Mouse (Mus musculus) CD4-positive, CD25-positive, alpha-beta regulatory T cell, adult 2 months (primary cell): ENCODE measurements around the gene Ube2o.
A peak's percentile ranks its signal among the peaks of the same experiment; 100 is the strongest.
"Not testable (repeated sequence)": the region's sequence is repeated elsewhere in the genome, so short reads cannot be mapped to it uniquely, and the experiment has no call there.

Experiments
- DNase-seq: peaks from one replicate; pipeline ENCODE4 v3.0.0-alpha.2; 2012; ENCODE audit warnings: low read depth, low spot score

The Ube2o gene

GRCm38 (mm10) chr11:116513531-116514038 is 67.7 kb downstream of the Ube2o start:
- no peak for DNase-seq

DNA sequence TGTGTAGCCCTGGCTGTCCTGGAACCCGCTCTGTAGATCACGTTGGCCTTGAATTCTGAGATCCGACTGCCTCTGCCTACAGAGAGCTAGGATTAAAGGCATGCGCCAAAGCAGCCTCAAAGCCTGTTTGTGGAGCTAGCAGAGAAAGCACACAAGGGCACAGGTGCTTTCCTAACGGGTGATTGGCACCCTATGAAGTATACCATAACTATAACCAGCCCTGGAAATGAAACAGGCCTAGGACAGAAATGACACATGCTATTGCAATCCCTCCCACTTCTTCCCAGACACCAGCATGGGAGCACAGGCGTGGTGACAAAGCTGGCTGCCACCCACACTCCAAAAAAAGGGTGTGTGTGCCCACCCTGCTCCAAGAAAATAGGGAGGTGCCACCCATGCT is 68.3 kb downstream of the Ube2o start:
- DNase-seq = no peak

GRCm38 (mm10) chr11:116512154-116512553 is 69.1 kb downstream of the Ube2o start:
- DNase-seq = no peak

- no peak for DNase-seq
Observed at GRCm38 (mm10) chr11:116511301-116511868, 69.9 kb downstream of the Ube2o start.

DNA sequence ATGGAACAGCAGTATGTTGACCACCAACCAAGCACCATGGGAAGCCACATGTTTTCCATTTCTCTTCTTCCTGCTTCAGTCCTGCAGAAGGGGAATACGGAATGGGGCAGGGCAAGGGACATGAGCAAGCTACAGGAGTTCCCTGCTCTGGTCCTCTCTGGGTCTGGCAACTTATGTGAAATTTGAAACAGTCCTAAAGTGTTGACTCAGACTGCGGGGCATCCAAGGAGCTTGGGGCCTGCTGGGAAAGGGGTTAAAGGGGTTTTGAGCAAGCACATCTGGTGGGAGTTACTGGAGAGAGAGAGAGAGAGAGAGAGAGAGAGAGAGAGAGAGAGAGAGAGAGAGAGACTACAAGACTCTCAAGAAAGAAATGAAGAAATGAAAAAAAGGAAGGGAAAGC is 72.6 kb downstream of the Ube2o start:
- no peak for DNase-seq

DNA sequence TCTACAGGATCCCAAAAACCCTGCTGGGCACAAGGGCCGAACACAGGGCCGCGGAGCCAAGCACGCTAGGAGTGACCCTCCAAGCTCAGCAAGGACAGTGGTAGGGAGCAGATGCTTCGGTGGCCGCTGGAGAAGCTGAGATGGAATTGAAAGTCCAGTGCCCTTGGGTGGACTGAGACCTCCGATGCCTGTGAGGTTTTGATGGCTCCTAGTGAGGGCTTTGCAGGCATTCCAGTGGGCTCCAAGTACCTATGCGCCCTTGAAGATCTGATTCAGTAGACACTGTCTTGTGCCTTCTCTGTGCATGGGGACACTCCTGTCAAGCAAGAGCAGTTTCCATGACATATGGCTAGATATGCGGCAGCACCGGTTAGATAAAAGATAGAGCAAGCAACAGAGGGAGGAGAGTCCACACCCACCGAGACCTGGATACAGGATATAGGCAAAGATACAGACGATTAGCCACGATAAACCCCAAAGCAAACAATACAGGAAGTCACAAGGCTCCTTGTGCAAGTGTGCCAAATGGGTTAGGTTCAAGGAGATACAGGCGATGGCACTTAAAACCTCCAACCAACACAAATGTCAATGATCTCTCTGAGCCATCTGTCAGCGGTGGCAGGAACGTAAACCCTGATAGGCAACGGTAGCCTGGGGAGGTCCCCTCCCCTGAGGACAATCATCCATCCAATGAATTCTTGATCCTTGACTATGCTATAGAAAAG is 74.9 kb downstream of the Ube2o start:
- no peak for DNase-seq

DNA sequence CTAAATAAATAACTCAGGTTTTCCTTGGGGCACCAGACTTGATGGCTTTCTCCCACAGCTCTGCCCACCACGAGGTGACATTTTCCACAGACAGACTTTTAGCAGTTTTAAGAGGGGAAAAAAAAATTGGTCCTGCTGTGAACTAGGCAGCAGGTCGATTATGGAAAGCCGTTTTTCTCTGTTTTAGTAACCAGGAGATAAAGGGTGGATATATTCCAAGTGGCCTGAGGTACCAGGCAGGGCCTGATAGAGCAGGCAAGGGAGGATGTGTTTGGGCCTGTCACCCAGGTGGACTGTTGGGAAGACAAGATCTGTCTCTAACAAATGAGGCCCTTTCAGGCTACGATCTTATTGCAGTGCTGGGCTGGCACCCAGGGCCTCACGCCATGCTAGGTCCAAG is 75.7 kb downstream of the Ube2o start:
- no peak for DNase-seq

DNA sequence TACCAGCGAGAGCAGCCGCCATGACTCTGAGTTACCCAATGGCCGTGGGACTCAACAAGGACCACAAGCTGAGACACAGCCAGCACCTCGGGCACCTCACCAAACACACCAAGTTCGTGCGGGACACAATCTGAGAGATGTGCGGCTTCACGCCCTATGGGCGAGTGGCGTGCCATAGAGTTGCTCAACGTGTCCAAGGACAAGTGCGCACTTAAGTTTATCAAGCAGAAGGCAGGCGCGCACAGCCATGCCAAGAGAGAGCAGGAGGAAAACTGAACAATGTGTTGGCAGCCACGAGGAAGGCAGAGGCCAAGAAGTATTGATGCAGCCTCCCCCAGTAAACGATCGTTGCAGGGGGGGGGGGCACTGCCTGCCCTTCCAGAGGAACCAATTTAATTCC is 76.7 kb downstream of the Ube2o start:
- no peak for DNase-seq

DNA sequence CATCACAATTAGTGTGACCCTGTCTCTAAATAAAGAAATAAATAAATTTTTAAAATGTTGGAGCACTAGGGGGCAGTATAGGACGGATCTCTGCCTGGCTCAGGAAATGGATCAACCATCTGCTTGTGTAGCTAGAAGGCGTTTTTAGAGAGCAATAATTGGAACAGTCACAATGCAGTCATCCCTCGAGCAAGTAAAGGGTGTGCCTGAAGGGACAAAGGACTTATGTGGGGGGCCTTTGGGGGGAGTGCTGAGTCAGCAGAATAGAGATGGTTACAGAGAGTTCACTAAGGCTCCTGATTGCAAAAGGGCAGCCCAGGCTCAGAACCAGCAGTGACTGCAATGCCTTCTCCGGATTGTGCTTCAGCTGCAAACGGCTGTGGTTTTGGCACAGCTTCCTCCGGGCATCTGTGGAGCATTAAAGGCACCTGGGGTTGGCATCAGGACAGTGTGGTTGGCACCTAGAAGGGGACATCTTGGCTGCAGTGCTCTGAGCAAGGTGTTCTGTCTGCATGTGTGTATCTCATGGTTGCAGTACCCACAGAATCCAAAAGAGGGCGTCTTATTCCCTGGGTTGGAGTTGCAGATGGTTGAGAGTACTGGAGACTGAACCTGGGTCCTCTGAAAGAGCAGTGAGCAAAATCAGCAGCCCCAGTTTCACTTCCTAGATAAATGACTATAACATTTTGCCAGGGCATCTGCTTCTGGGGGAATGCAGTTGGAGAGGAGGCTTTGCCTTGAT is 80.1 kb downstream of the Ube2o start:
- DNase-seq = peak; percentile 68

DNA sequence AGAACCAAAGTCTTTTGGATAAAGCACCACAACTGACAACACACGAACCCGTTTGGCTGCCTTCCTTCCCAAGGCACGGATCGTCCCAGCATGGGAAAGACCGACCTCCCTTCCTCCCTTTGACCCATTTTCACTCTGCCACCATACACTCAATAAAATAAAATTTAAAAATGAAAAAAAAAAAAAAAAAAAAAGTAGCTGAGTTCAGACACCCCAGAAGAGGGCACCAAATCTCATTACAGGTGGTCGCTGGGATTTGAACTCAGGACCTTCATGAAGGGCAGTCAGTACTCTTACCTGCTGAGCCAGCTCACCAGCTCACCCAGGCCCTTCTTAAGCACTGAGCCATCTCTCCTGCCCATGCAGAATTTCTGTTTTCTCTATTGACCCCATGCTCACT is 82.2 kb downstream of the Ube2o start:
- DNase-seq = no peak

- no peak for DNase-seq
Observed at GRCm38 (mm10) chr11:116498596-116498995, 82.7 kb downstream of the Ube2o start.

DNA sequence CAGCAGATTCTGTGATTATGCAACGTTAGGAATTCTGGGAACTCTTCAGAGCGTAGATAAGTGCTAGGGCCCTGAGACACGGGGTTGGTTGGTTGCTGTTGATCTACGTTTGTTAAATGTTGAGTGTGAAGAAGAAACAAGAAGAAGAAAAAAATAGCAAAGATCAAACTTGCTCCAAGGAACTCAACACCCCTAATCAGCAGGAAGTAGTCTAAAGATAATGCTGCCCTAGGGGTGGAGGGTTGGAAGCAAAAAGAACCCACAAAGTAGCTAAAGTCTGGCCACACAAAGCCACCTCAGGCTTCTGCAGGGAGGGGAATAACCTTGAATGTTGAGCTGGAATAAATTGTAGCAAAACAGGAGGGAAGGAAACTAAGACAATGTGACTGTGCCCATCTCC is 83.9 kb downstream of the Ube2o start:
- DNase-seq = no peak

DNA sequence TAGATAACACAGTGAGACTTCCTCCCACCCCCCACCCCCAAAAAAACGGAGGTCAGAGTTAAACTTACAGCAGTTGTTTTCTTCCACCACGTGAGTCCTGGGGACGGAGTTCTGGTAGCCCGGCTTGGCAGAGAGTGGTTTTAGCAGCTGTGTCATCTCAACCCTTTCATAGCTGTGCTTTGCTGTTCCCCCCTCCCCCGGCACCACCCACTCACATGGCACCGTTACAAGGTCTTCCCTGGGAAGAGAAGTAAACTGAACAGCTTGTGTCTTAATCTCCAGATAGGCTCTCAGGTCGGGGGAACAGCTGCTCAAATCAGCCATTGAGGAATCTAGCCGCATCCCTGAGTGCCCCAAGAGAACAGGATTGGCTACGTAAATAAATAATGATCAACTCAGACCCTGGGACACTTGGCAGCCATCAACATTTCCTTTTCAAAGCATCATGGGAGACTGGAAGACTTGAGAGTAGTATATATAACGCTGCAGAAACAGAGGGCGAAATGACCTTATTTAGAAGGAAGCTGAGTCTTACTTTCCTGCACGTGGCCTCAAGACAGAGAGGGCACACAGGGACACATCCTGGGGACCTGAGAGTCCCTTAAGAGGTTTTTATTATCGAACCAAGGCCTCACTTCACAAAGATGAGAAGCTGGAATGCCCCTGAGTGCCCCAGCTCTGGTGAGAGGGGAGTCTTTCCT is 86.6 kb downstream of the Ube2o start:
- DNase-seq = no peak

- DNase-seq = peak; percentile 84
Observed at GRCm38 (mm10) chr11:116493795-116494252, 87.4 kb downstream of the Ube2o start, which contains the start of gene Prpsap1. TSS of gene Prpsap1 (minus strand) at chr11:116494202.

DNA sequence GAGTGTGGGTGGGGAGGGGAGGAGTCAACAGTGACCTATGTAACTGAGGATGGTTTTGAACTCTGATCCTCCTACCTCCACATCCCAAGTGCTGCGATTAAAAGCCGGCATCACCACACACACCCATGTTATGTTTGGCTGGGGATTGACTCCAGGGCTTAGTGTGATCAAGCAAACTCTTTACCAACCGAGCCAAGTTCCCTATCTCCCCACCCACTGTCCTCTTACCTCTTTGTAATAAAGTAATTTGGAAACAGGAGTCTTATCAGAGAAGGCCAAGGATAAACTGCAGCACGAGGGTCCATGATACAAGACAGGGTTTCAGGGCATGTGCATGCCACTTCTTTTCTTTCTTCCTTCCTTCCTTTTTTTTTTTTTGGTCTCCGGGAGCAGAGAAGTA is 88.1 kb downstream of the Ube2o start:
- no peak for DNase-seq

GRCm38 (mm10) chr11:116492507-116492906 is 88.7 kb downstream of the Ube2o start:
- not testable (repeated sequence) for DNase-seq

GRCm38 (mm10) chr11:116491338-116491737 is 89.9 kb downstream of the Ube2o start:
- DNase-seq = no peak

- DNase-seq = peak; percentile 94
Observed at GRCm38 (mm10) chr11:116490232-116491107, 90.8 kb downstream of the Ube2o start.

DNA sequence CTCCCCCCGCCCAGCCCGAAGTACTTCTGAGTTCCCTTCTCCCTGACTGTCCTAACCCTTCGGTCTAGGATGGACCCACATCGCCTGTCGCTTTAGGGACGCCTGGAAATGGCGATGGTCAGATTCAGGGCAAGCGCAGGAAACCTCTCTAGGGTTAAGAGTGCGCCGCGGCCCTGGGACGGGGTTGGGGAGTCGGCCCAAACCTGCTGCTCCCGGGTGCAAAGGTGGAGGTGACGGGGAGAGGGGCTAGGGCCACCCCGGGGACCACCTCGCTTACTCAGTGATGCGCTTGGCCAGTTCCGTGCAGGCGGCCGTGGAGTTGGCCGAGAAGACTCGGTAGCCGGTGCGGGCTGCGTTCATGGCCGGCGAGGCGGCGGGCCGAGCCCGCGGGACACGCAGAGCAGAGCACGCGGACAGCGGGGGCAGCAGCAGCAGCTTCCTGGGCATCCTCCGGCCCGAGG is 91.4 kb downstream of the Ube2o start:
- DNase-seq = peak; percentile 44

DNA sequence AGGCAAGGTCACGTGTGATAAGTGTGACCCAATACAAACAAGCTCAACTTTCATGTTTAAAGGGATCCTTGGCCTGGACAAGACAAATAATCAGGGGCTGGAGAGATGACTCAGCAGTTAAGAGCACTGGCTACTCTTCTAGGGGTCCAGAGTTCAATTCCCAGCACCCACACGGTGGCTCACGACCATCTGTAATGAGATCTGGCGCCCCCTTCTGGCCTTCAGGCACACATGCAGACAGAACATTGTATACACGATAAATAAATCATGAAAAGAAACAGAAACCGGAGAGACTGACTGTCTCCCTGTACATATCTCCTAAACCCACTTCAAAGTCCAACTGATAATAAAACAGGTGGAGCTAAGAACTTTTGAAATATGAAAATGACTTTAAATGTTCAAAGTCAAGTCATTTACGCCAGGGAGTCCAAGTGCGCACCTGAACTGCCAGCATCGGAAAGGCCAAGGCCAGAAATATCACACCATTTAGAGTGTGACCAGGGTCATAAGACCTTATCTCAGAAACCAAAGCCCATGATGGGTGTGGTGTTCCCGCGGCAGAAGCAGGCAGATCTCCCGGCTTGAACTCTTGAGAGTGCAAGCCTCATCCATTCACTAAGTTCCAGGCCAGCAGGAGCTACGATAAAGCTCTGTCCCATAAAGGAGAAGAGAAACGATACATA is 92.4 kb downstream of the Ube2o start:
- DNase-seq = peak; percentile 77
